Mouse (Mus musculus): ENCODE data around the gene Irf2bp2.

GRCm38 (mm10) chr8:126581662-126582061, 12.1 kb downstream of the Irf2bp2 start:
- TF ChIP-seq POLR2A (IDR thresholded peaks at IDR 0.05; ENCODE audit: low read depth, low read length) (no peak), CTCF (IDR thresholded peaks at IDR 0.05; ENCODE audit: extremely low read depth, insufficient read length, insufficient replicate concordance, low read depth, low read length) (no peak)
